Mouse (Mus musculus): ENCODE measurements around the gene Crk. TPM values are rescaled to one million over a fixed set of nuclear protein-coding genes. Genes with fewer than 3 reads are reported as not detected.
"Not testable (repeated sequence)": the region's sequence is repeated elsewhere in the genome, so short reads cannot be mapped to it uniquely, and the experiment has no call there.

The Crk gene
- polyA plus RNA-seq, 1 experiment: 43.0 TPM

- DNase-seq (ENCODE audit: low read depth): no peak
Observed at GRCm38 (mm10) chr11:75684956-75685355, 5.9 kb downstream of the Crk start.

- no peak for DNase-seq (ENCODE audit: low read depth)
Observed at GRCm38 (mm10) chr11:75687343-75687993, 8.4 kb downstream of the Crk start.

GRCm38 (mm10) chr11:75688132-75688531, 9.1 kb downstream of the Crk start:
- no peak for DNase-seq (ENCODE audit: low read depth)

GRCm38 (mm10) chr11:75689977-75690376, 10.9 kb downstream of the Crk start:
- DNase-seq (ENCODE audit: low read depth): no peak

GRCm38 (mm10) chr11:75691047-75691446, 12.0 kb downstream of the Crk start:
- DNase-seq (ENCODE audit: low read depth): no peak

- no peak for DNase-seq (ENCODE audit: low read depth)
Observed at GRCm38 (mm10) chr11:75693570-75693969, 14.5 kb downstream of the Crk start.

GRCm38 (mm10) chr11:75697464-75697863, 18.4 kb downstream of the Crk start:
- not testable (repeated sequence) for DNase-seq (ENCODE audit: low read depth)

GRCm38 (mm10) chr11:75700557-75700956, 21.5 kb downstream of the Crk start:
- DNase-seq (ENCODE audit: low read depth): no peak

- no peak for DNase-seq (ENCODE audit: low read depth)
Observed at GRCm38 (mm10) chr11:75702761-75703160, 23.7 kb downstream of the Crk start.

- DNase-seq (ENCODE audit: low read depth): no peak
Observed at GRCm38 (mm10) chr11:75703748-75704147, 24.7 kb downstream of the Crk start.

GRCm38 (mm10) chr11:75713949-75714348, 34.9 kb downstream of the Crk start:
- DNase-seq (ENCODE audit: low read depth): no peak

- DNase-seq (ENCODE audit: low read depth): no peak
Observed at GRCm38 (mm10) chr11:75715556-75715955, 36.5 kb downstream of the Crk start.

- DNase-seq (ENCODE audit: low read depth): no peak
Observed at GRCm38 (mm10) chr11:75716661-75717325, 37.7 kb downstream of the Crk start.

- DNase-seq (ENCODE audit: low read depth): no peak
Observed at GRCm38 (mm10) chr11:75722339-75722738, 43.3 kb downstream of the Crk start.

- DNase-seq (ENCODE audit: low read depth): no peak
Observed at GRCm38 (mm10) chr11:75727168-75727567, 48.1 kb downstream of the Crk start.

- DNase-seq (ENCODE audit: low read depth): not testable (repeated sequence)
Observed at GRCm38 (mm10) chr11:75727659-75728058, 48.6 kb downstream of the Crk start.

- no peak for DNase-seq (ENCODE audit: low read depth)
Observed at GRCm38 (mm10) chr11:75732434-75733226, 53.6 kb downstream of the Crk start, which contains the start of gene Ywhae. TSS of gene Ywhae (plus strand) at chr11:75732869.

GRCm38 (mm10) chr11:75733227-75733940, 54.3 kb downstream of the Crk start:
- no peak for DNase-seq (ENCODE audit: low read depth)

GRCm38 (mm10) chr11:75735462-75736252, 56.6 kb downstream of the Crk start:
- DNase-seq (ENCODE audit: low read depth): no peak

- DNase-seq (ENCODE audit: low read depth): no peak
Observed at GRCm38 (mm10) chr11:75736978-75737377, 57.9 kb downstream of the Crk start.

GRCm38 (mm10) chr11:75737806-75738476, 58.9 kb downstream of the Crk start:
- DNase-seq (ENCODE audit: low read depth): no peak
